Mouse (Mus musculus) ES-E14 (cell line): ENCODE data around the gene Olfr1179. TPM values are rescaled to one million over a fixed set of nuclear protein-coding genes. Genes with fewer than 3 reads are reported as not detected.
"Not testable (repeated sequence)": the region's sequence is repeated elsewhere in the genome, so short reads cannot be mapped to it uniquely, and the experiment has no call there.

ENCODE experiments used
- DNase-seq: peaks from one replicate; pipeline ENCODE4 v3.0.0-alpha.2; 2013; ENCODE audit warnings: low read depth, low spot score
- H3K27ac ChIP-seq: 2 replicates; pipeline ENCODE4 v1.5.1; 2012; ENCODE audit warnings: low read depth, mild to moderate bottlenecking, low read length, moderate library complexity, mixed read lengths; ENCODE audit not compliant: poor library complexity, insufficient read depth, severe bottlenecking
- H3K36me3 ChIP-seq: 2 replicates; pipeline ENCODE4 v1.6.1; 2012; ENCODE audit warnings: mild to moderate bottlenecking, low read length, moderate library complexity, mixed read lengths; ENCODE audit not compliant: control insufficient read depth, poor library complexity, insufficient read depth, severe bottlenecking
- H3K4me1 ChIP-seq, 2 experiments: fragments of 150-350 bp in 1 of 2; sonication (generic) in 1 of 2; 2 replicates each; pipeline ENCODE4 v1.6.1; 2012; ENCODE audit warnings: low read length in 2 of 2, mild to moderate bottlenecking in 1 of 2, mixed read lengths in 1 of 2; ENCODE audit not compliant: control insufficient read depth in 2 of 2, insufficient read depth in 2 of 2, poor library complexity in 1 of 2
- H3K4me3 ChIP-seq, 2 experiments: fragments of 150-350 bp in 1 of 2; sonication (generic) in 1 of 2; 2 replicates each; pipeline ENCODE4 v1.5.1; 2012; ENCODE audit warnings: low read length in 2 of 2, low read depth in 1 of 2, mild to moderate bottlenecking in 1 of 2, mixed read lengths in 1 of 2; ENCODE audit not compliant: insufficient read depth in 1 of 2, poor library complexity in 1 of 2, severe bottlenecking in 1 of 2
- H3K9ac ChIP-seq: 2 replicates; pipeline ENCODE4 v1.6.1; 2012; ENCODE audit warnings: low read depth, mild to moderate bottlenecking, low read length, mixed read lengths; ENCODE audit not compliant: poor library complexity, insufficient read depth, severe bottlenecking
- H3K9me3 ChIP-seq: fragments of 150-350 bp; sonication (generic); 2 replicates; pipeline ENCODE4 v1.6.1; 2012; ENCODE audit warnings: low read depth, mild to moderate bottlenecking, low read length; ENCODE audit not compliant: control insufficient read depth, insufficient read depth
- CHD2 ChIP-seq: IDR thresholded peaks from 2 replicates; pipeline ENCODE4 v1.6.1; 2014; ENCODE audit warnings: mild to moderate bottlenecking, low read depth, low read length, inconsistent platforms
- HCFC1 ChIP-seq: IDR thresholded peaks from 2 replicates; pipeline ENCODE4 v1.6.1; 2012; ENCODE audit warnings: low read length, inconsistent platforms, borderline replicate concordance; ENCODE audit not compliant: insufficient read depth
- MAFK ChIP-seq: IDR thresholded peaks from 2 replicates; pipeline ENCODE4 v1.6.1; 2014; ENCODE audit warnings: mild to moderate bottlenecking, low read depth, low read length, inconsistent platforms; ENCODE audit not compliant: insufficient read depth
- ZC3H11A ChIP-seq: IDR thresholded peaks from 2 replicates; pipeline ENCODE4 v1.6.1; 2012; ENCODE audit warnings: low read depth, mild to moderate bottlenecking, inconsistent platforms, low read length, borderline replicate concordance
- ZNF384 ChIP-seq: IDR thresholded peaks from 2 replicates; pipeline ENCODE4 v1.6.1; 2012; ENCODE audit warnings: low read depth, low read length, inconsistent platforms
- in situ Hi-C, 2 experiments: fragments of 600-800 bp; cut with MboI; formaldehyde crosslinking; loops; one replicate each; pipeline ENCODE4 v1.15.1; 2025; ENCODE audit warnings: low sequenced_read_pairs in 2 of 2, inconsistent platforms in 1 of 2; ENCODE audit not compliant: unreplicated experiment in 2 of 2
- total RNA-seq: library from RNA; depleted of rRNA; stranded (reverse); fragments of 300-350 nt; gene quantifications from 2 replicates; pipeline ENCODE4 v1.2.3, GENCODE M21; 2012; rRNA removed

The Olfr1179 gene
- total RNA-seq: not detected in 2 replicates

DNA sequence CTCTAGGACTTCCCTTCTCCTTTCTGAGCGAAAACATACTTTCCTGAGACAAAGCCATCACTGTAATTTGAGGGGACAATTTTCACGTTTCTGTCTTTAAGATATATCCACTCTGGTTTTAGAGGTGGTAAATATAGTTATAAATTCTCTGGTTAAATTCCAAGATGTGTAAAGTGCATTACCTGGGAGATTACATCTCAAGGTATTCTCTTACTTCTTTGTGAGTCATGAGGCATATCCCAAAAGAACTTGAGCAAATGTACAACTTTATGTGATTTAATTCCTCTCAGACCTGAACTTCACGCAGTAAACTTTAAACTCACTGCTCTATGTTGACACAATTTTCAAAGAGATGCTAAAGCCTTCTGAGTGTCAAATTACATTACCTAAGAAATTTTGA lies at the start of gene Olfr1179:
Gene Olfr1179 (minus strand): TSS at position 101 of the 400 bp plus-strand sequence.
- no peak within 1 kb of the TSS for H3K27ac ChIP-seq
- no peak for DNase-seq
- TF ChIP-seq ZNF384 (no peak), ZC3H11A (no peak), MAFK (no peak), CHD2 (no peak), HCFC1 (no peak)
- H3K36me3 ChIP-seq: no peaks in the 10 kb centered on the region
- no peaks in the 10 kb centered on the region for H3K4me1 ChIP-seq
- in situ Hi-C loops: no loop called here
- no peak within 1 kb of the TSS for H3K4me3 ChIP-seq
- H3K9ac ChIP-seq: no peak within 1 kb of the TSS
- no peaks in the 10 kb centered on the region for H3K9me3 ChIP-seq

- H3K27ac ChIP-seq, H3K9ac ChIP-seq, H3K4me3 ChIP-seq, H3K4me1 ChIP-seq, H3K36me3 ChIP-seq, DNase-seq, H3K9me3 ChIP-seq, in situ Hi-C loops: not testable (repeated sequence)
These were observed 48.3 kb upstream of the Olfr1179 start, which contains the start of gene Olfr1183 for GRCm38 (mm10) chr2:88454567-88454966. TSS of gene Olfr1183 (plus strand) at chr2:88454867.

DNA sequence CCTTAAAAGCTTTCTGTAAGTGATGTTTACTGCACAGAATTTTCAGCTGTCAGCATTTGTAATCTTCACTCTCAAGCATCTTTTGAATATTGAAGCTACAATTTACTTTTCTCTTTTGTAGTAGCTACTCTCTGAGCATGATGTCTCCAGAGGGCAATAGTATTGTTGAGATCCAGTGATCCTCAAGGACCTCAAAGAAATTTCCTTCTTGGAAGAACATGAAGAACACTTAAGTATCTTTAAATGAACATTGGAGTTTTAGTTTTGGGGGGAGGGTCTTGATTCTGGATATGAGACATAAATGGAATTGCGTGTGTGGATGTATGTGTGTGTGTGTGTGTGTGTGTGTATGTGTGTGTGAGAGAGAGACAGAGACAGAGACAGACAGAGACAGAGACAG lies 42.8 kb upstream of the Olfr1179 start, which contains the start of gene Gm13757:
Gene Gm13757 (minus strand): TSS at position 101 of the 400 bp plus-strand sequence.
- in situ Hi-C loops: no loop called here
- TF ChIP-seq CHD2 (no peak), MAFK (no peak), ZC3H11A (no peak), HCFC1 (no peak), ZNF384 (no peak)
- no peaks in the 10 kb centered on the region for H3K9me3 ChIP-seq
- no peak for DNase-seq
- no peak within 1 kb of the TSS for H3K9ac ChIP-seq
- no peaks in the 10 kb centered on the region for H3K36me3 ChIP-seq
- no peak within 1 kb of the TSS for H3K27ac ChIP-seq
- H3K4me3 ChIP-seq: no peak within 1 kb of the TSS
- H3K4me1 ChIP-seq: no peaks in the 10 kb centered on the region

- Histone ChIP-seq H3K4me3 (no peak within 1 kb of the TSS), H3K9ac (no peak within 1 kb of the TSS), H3K9me3 (no peaks in the 10 kb centered on the region), H3K36me3 (no peaks in the 10 kb centered on the region), H3K4me1 (no peaks in the 10 kb centered on the region), H3K27ac (no peak within 1 kb of the TSS)
- in situ Hi-C loops: no loop called here
- no peak for DNase-seq
- TF ChIP-seq ZNF384: no peak
- no peak for TF ChIP-seq ZC3H11A
- no peak for TF ChIP-seq CHD2
- no peak for TF ChIP-seq MAFK
- TF ChIP-seq HCFC1: no peak
These were observed 19.8 kb upstream of the Olfr1179 start, which contains the start of gene Olfr1181 for GRCm38 (mm10) chr2:88426071-88426470. TSS of gene Olfr1181 (minus strand) at chr2:88426171.

GRCm38 (mm10) chr2:88419051-88419450 lies 12.8 kb upstream of the Olfr1179 start, which contains the start of gene Olfr1180:
TSS of gene Olfr1180 (minus strand) at chr2:88419151.
- H3K9ac ChIP-seq: no peak within 1 kb of the TSS
- no peak within 1 kb of the TSS for H3K4me3 ChIP-seq
- no peak for DNase-seq
- in situ Hi-C loops: no loop called here
- H3K9me3 ChIP-seq: no peaks in the 10 kb centered on the region
- H3K27ac ChIP-seq: no peak within 1 kb of the TSS
- TF ChIP-seq ZC3H11A: no peak
- TF ChIP-seq HCFC1: no peak
- TF ChIP-seq CHD2: no peak
- no peak for TF ChIP-seq MAFK
- no peaks in the 10 kb centered on the region for H3K4me1 ChIP-seq
- H3K36me3 ChIP-seq: no peaks in the 10 kb centered on the region
